Mouse (Mus musculus): Measurements from ENCODE around the gene Lair1. TPM values are rescaled to one million over a fixed set of nuclear protein-coding genes. Genes with fewer than 3 reads are reported as not detected.
"Not testable (repeated sequence)": the region's sequence is repeated elsewhere in the genome, so short reads cannot be mapped to it uniquely, and the experiment has no call there.

The Lair1 gene
- total and polyA plus RNA-seq, 3 experiments: 0.02 to 4.3 (median 0.45) TPM

GRCm38 (mm10) chr7:4026794-4027421 is 36.1 kb downstream of the Lair1 start:
- H3K4me1 ChIP-seq (ENCODE audit: insufficient read depth, low read depth, low read length): no peaks in the 10 kb centered on the region
- no peak overlapping the region for H3K4me3 ChIP-seq (ENCODE audit: low read depth, low read length)
- DNase-seq (ENCODE audit: low spot score): no peak
- no peak for TF ChIP-seq GATA2 (IDR thresholded peaks at IDR 0.05; ENCODE audit: borderline replicate concordance, low read depth, low read length)
- H3K9me3 ChIP-seq (replicated peaks): no peaks in the 10 kb centered on the region
- no peak for ATAC-seq (ENCODE audit: extremely low read depth, insufficient number of reproducible peaks, low FRiP score, poor library complexity, severe bottlenecking)
- peaks cover 3% of the 10 kb centered on the region; the same call in 1 of the 2 replicates for H3K27me3 ChIP-seq (ENCODE audit: insufficient read depth, low read length)
- H3K36me3 ChIP-seq (replicated peaks): no peaks in the 10 kb centered on the region

GRCm38 (mm10) chr7:4004636-4005035 is 58.4 kb downstream of the Lair1 start:
- not testable (repeated sequence) for H3K36me3 ChIP-seq (replicated peaks); H3K9me3 ChIP-seq (replicated peaks); ATAC-seq (ENCODE audit: extremely low read depth, insufficient number of reproducible peaks, low FRiP score, poor library complexity, severe bottlenecking); H3K27me3 ChIP-seq (ENCODE audit: insufficient read depth, low read length); H3K4me3 ChIP-seq (ENCODE audit: low read depth, low read length); DNase-seq (ENCODE audit: low spot score); H3K4me1 ChIP-seq (ENCODE audit: insufficient read depth, low read depth, low read length)

GRCm38 (mm10) chr7:4003996-4004395 is 59.0 kb downstream of the Lair1 start:
- not testable (repeated sequence) for ATAC-seq (ENCODE audit: extremely low read depth, insufficient number of reproducible peaks, low FRiP score, poor library complexity, severe bottlenecking); H3K36me3 ChIP-seq (replicated peaks); DNase-seq (ENCODE audit: low spot score); H3K4me1 ChIP-seq (ENCODE audit: insufficient read depth, low read depth, low read length); H3K4me3 ChIP-seq (ENCODE audit: low read depth, low read length); H3K9me3 ChIP-seq (replicated peaks); H3K27me3 ChIP-seq (ENCODE audit: insufficient read depth, low read length)

GRCm38 (mm10) chr7:3962017-3962416 is 101.0 kb downstream of the Lair1 start:
- H3K4me1 ChIP-seq (ENCODE audit: insufficient read depth, low read depth, low read length): no peaks in the 10 kb centered on the region
- no peaks in the 10 kb centered on the region for H3K36me3 ChIP-seq (replicated peaks)
- H3K4me3 ChIP-seq (ENCODE audit: low read depth, low read length): no peak overlapping the region
- DNase-seq (ENCODE audit: low spot score): no peak
- H3K27me3 ChIP-seq (ENCODE audit: insufficient read depth, low read length): no peaks in the 10 kb centered on the region
- no peaks in the 10 kb centered on the region for H3K9me3 ChIP-seq (replicated peaks)
- TF ChIP-seq GATA2 (IDR thresholded peaks at IDR 0.05; ENCODE audit: borderline replicate concordance, low read depth, low read length): no peak
- no peak for ATAC-seq (ENCODE audit: extremely low read depth, insufficient number of reproducible peaks, low FRiP score, poor library complexity, severe bottlenecking)

GRCm38 (mm10) chr7:3957387-3957786 is 105.6 kb downstream of the Lair1 start:
- Histone ChIP-seq H3K4me3 (ENCODE audit: low read depth, low read length) (no peak overlapping the region), H3K36me3 (replicated peaks) (no peaks in the 10 kb centered on the region), H3K4me1 (ENCODE audit: insufficient read depth, low read depth, low read length) (no peaks in the 10 kb centered on the region), H3K27me3 (ENCODE audit: insufficient read depth, low read length) (no peaks in the 10 kb centered on the region), H3K9me3 (replicated peaks) (no peaks in the 10 kb centered on the region)
- DNase-seq (ENCODE audit: low spot score) (no peak), ATAC-seq (ENCODE audit: extremely low read depth, insufficient number of reproducible peaks, low FRiP score, poor library complexity, severe bottlenecking) (no peak)
- TF ChIP-seq GATA2 (IDR thresholded peaks at IDR 0.05; ENCODE audit: borderline replicate concordance, low read depth, low read length) (no peak), POLR2AphosphoS5 (IDR thresholded peaks at IDR 0.05; ENCODE audit: insufficient replicate concordance, low read depth, low read length) (no peak), GATA1 (IDR thresholded peaks at IDR 0.05; ENCODE audit: borderline replicate concordance, low read length) (no peak), TAL1 (conservative IDR thresholded peaks at IDR 0.05; ENCODE audit: low read depth, low read length) (no peak), CTCF (IDR thresholded peaks at IDR 0.05; ENCODE audit: low read depth, low read length) (no peak)

Other genes starting within 250 kb of the Lair1 start
- gene Gm15448, start 237.5 kb downstream of the Lair1 start, total RNA-seq (2014; fragmentation: Nextera tagmentation): 0.53 TPM in 1 of 2 replicates, not detected in the other
- gene Gm15448, start 237.5 kb downstream of the Lair1 start, total RNA-seq (2017): 0.87 and 1.5 TPM in 2 replicates
- not detected in 2 replicates for gene Gm15448, start 237.5 kb downstream of the Lair1 start, polyA plus RNA-seq (2012)
- 0.83 TPM in 1 of 2 replicates, not detected in the other for gene Pira2, start 218.2 kb downstream of the Lair1 start, total RNA-seq (2014; fragmentation: Nextera tagmentation)
- 0.76 and 0.99 TPM in 2 replicates for gene Pira2, start 218.2 kb downstream of the Lair1 start, total RNA-seq (2017)
- gene Pira2, start 218.2 kb downstream of the Lair1 start, polyA plus RNA-seq (2012): not detected in 2 replicates
- gene Gm14548, start 165.1 kb downstream of the Lair1 start, total RNA-seq (2014; fragmentation: Nextera tagmentation): 0.53 and 1.2 TPM in 2 replicates
- gene Gm14548, start 165.1 kb downstream of the Lair1 start, total RNA-seq (2017): 4.8 and 4.9 TPM in 2 replicates
- gene Gm14548, start 165.1 kb downstream of the Lair1 start, polyA plus RNA-seq (2012): not detected in 2 replicates
- gene Lilra6, start 147.7 kb downstream of the Lair1 start, total RNA-seq (2014; fragmentation: Nextera tagmentation): not detected in 2 replicates
- gene Lilra6, start 147.7 kb downstream of the Lair1 start, total RNA-seq (2017): 1.9 and 2.1 TPM in 2 replicates
- gene Lilra6, start 147.7 kb downstream of the Lair1 start, polyA plus RNA-seq (2012): not detected in 2 replicates
- gene Ttyh1, start 56.2 kb upstream of the Lair1 start, total RNA-seq (2014; fragmentation: Nextera tagmentation): not detected in 2 replicates
- gene Ttyh1, start 56.2 kb upstream of the Lair1 start, total RNA-seq (2017): 0.06 and 0.11 TPM in 2 replicates
- not detected in 2 replicates for gene Ttyh1, start 56.2 kb upstream of the Lair1 start, polyA plus RNA-seq (2012)
- 125 and 154 TPM in 2 replicates for gene Leng8, start 73.8 kb upstream of the Lair1 start, total RNA-seq (2014; fragmentation: Nextera tagmentation)
- 37.5 and 40.8 TPM in 2 replicates for gene Leng8, start 73.8 kb upstream of the Lair1 start, total RNA-seq (2017)
- 132 and 135 TPM in 2 replicates for gene Leng8, start 73.8 kb upstream of the Lair1 start, polyA plus RNA-seq (2012)
- 4.6 and 5.4 TPM in 2 replicates for gene Leng9, start 87.2 kb upstream of the Lair1 start, total RNA-seq (2014; fragmentation: Nextera tagmentation)
- 3.7 TPM in 2 replicates for gene Leng9, start 87.2 kb upstream of the Lair1 start, total RNA-seq (2017)
- gene Leng9, start 87.2 kb upstream of the Lair1 start, polyA plus RNA-seq (2012): 1.8 and 2.9 TPM in 2 replicates
- 1.3 TPM in 1 of 2 replicates, not detected in the other for gene Cdc42ep5, start 101.7 kb upstream of the Lair1 start, total RNA-seq (2014; fragmentation: Nextera tagmentation)
- gene Cdc42ep5, start 101.7 kb upstream of the Lair1 start, total RNA-seq (2017): 0.33 and 0.52 TPM in 2 replicates
- 0.62 and 0.83 TPM in 2 replicates for gene Cdc42ep5, start 101.7 kb upstream of the Lair1 start, polyA plus RNA-seq (2012)
- gene Lilra5, start 174.6 kb upstream of the Lair1 start, total RNA-seq (2014; fragmentation: Nextera tagmentation): not detected in 2 replicates
- not detected in 2 replicates for gene Lilra5, start 174.6 kb upstream of the Lair1 start, total RNA-seq (2017)
- not detected in 2 replicates for gene Lilra5, start 174.6 kb upstream of the Lair1 start, polyA plus RNA-seq (2012)

Data from G1E (cell line).